Mouse (Mus musculus) testis, adult 2 months (tissue): ENCODE data around the gene Dnajb1. TPM values are rescaled to one million over a fixed set of nuclear protein-coding genes. Genes with fewer than 3 reads are reported as not detected.

Experiments used
- H3K27ac ChIP-seq: fragments of 200-500 bp; 2 replicates; pipeline ENCODE4 v1.5.1; 2012; ENCODE audit warnings: low read depth, low read length; ENCODE audit not compliant: control insufficient read depth, insufficient read depth
- H3K27me3 ChIP-seq: fragments of 200-500 bp; 2 replicates; pipeline ENCODE4 v1.6.1; 2012; ENCODE audit warnings: mild to moderate bottlenecking, low read length, moderate library complexity; ENCODE audit not compliant: control insufficient read depth, insufficient read depth
- H3K36me3 ChIP-seq: fragments of 200-500 bp; 2 replicates; pipeline ENCODE4 v1.6.1; 2012; ENCODE audit warnings: mild to moderate bottlenecking, low read length; ENCODE audit not compliant: control insufficient read depth, insufficient read depth
- H3K4me1 ChIP-seq: fragments of 200-500 bp; 2 replicates; pipeline ENCODE4 v1.6.1; 2012; ENCODE audit warnings: low read length; ENCODE audit not compliant: control insufficient read depth, insufficient read depth
- H3K4me3 ChIP-seq: fragments of 200-500 bp; 2 replicates; pipeline ENCODE4 v1.5.1; 2012; ENCODE audit warnings: low read depth, mild to moderate bottlenecking, low read length, moderate library complexity, mixed read lengths; ENCODE audit not compliant: control insufficient read depth
- CTCF ChIP-seq: fragments of 200-500 bp; IDR thresholded peaks from 2 replicates; pipeline ENCODE4 v1.5.1; 2012; ENCODE audit warnings: low read depth, mild to moderate bottlenecking, inconsistent platforms, low read length, moderate library complexity; ENCODE audit not compliant: control insufficient read depth, insufficient read depth, insufficient replicate concordance
- POLR2A ChIP-seq: fragments of 200-500 bp; IDR thresholded peaks from 2 replicates; pipeline ENCODE4 v1.6.1; 2012; ENCODE audit warnings: low read depth, mild to moderate bottlenecking, inconsistent platforms, low read length, moderate library complexity; ENCODE audit not compliant: control insufficient read depth
- polyA plus RNA-seq: library from polyadenylated mRNA; depleted of rRNA; stranded (reverse); fragments of >200 nt; gene quantifications from 2 replicates; pipeline ENCODE4 v1.2.3, GENCODE M21; 2012; rRNA removed

Gene Dnajb1
- 203 and 207 TPM in 2 replicates for polyA plus RNA-seq

- H3K27ac ChIP-seq, result peak within 1 kb of the TSS; percentile 99
- peaks cover 8% of the 10 kb centered on the region for H3K4me1 ChIP-seq
- peak; percentile 74 for TF ChIP-seq POLR2A
- TF ChIP-seq CTCF, result no peak
- no peaks in the 10 kb centered on the region for H3K27me3 ChIP-seq
- H3K4me3 ChIP-seq, result peak within 1 kb of the TSS; percentile 97
- peaks cover 5% of the 10 kb centered on the region for H3K36me3 ChIP-seq
Measured at GRCm38 (mm10) chr8:83607661-83608397, at the start of gene Dnajb1, which contains the start of gene Tecr. Gene Dnajb1, plus strand, starts transcription at chr8:83608193. Gene Tecr, minus strand, starts transcription at chr8:83607971.

DNA sequence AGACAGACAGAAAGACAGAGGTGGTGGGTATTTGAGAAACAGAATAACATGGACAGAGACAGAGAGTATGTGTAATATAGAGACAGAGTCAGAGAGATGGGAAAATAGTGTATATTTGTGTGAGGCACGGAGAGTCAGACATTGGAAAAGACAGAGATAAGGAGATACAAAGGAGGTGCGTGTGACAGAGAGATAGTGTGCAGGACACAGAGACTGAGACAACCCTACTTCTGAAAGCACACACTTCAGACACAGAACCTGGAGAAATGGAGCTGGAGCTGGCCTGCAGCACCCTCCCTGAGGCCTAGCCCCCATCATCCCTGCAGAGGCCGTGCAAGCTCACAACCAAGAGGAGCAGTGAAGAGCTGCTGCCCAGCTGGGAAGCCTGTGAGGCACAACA, 45.3 kb upstream of the Dnajb1 start:
- TF ChIP-seq POLR2A, result no peak
- no peak for TF ChIP-seq CTCF
- no peak overlapping the region for H3K27ac ChIP-seq
- H3K36me3 ChIP-seq, result no peaks in the 10 kb centered on the region
- H3K4me3 ChIP-seq, result no peak overlapping the region
- H3K27me3 ChIP-seq, result no peaks in the 10 kb centered on the region
- peaks cover 11% of the 10 kb centered on the region for H3K4me1 ChIP-seq

- H3K4me1 ChIP-seq, result peaks cover 11% of the 10 kb centered on the region
- TF ChIP-seq POLR2A, result no peak
- H3K36me3 ChIP-seq, result no peaks in the 10 kb centered on the region
- H3K27ac ChIP-seq, result no peak overlapping the region
- no peaks in the 10 kb centered on the region for H3K27me3 ChIP-seq
- H3K4me3 ChIP-seq, result no peak overlapping the region
Measured at GRCm38 (mm10) chr8:83563246-83563645, 44.7 kb upstream of the Dnajb1 start.

- Histone ChIP-seq H3K4me1 (peaks cover 11% of the 10 kb centered on the region), H3K27ac (peak overlapping the region; percentile 46; the same call in 1 of the 2 replicates), H3K36me3 (no peaks in the 10 kb centered on the region; the same call in 1 of the 2 replicates), H3K4me3 (peak overlapping the region; percentile 74), H3K27me3 (no peaks in the 10 kb centered on the region)
- peak; percentile 41; the same call in 1 of the 2 replicates for TF ChIP-seq CTCF
- TF ChIP-seq POLR2A, result no peak
Measured at GRCm38 (mm10) chr8:83565731-83566375, 42.1 kb upstream of the Dnajb1 start.

- Histone ChIP-seq H3K27me3 (no peaks in the 10 kb centered on the region), H3K27ac (peak within 1 kb of the TSS; percentile 86), H3K36me3 (no peaks in the 10 kb centered on the region; the same call in 1 of the 2 replicates), H3K4me1 (peaks cover 11% of the 10 kb centered on the region), H3K4me3 (peak within 1 kb of the TSS; percentile 92)
- TF ChIP-seq POLR2A (peak; percentile 29; the same call in 1 of the 2 replicates), CTCF (peak; percentile 97)
Measured at GRCm38 (mm10) chr8:83566469-83567395, 41.3 kb upstream of the Dnajb1 start, which contains the start of gene Ndufb7. Gene Ndufb7, plus strand, starts transcription at chr8:83566671.

- no peak overlapping the region for H3K4me3 ChIP-seq
- no peak overlapping the region for H3K27ac ChIP-seq
- no peaks in the 10 kb centered on the region for H3K27me3 ChIP-seq
- peaks cover 11% of the 10 kb centered on the region for H3K4me1 ChIP-seq
- no peaks in the 10 kb centered on the region; the same call in 1 of the 2 replicates for H3K36me3 ChIP-seq
- TF ChIP-seq CTCF (no peak), POLR2A (no peak)
Measured at GRCm38 (mm10) chr8:83567668-83568067, 40.3 kb upstream of the Dnajb1 start.

GRCm38 (mm10) chr8:83568128-83568527, 39.9 kb upstream of the Dnajb1 start:
- no peak overlapping the region for H3K27ac ChIP-seq
- no peak overlapping the region for H3K4me3 ChIP-seq

More at GRCm38 (mm10) chr8:83568128-83568527, 39.9 kb upstream of the Dnajb1 start:
- TF ChIP-seq CTCF (no peak), POLR2A (no peak)
- peaks cover 11% of the 10 kb centered on the region for H3K4me1 ChIP-seq
- H3K36me3 ChIP-seq, result no peaks in the 10 kb centered on the region; the same call in 1 of the 2 replicates
- no peaks in the 10 kb centered on the region for H3K27me3 ChIP-seq
